Mouse (Mus musculus) forebrain, embryonic 13.5 days (tissue): ENCODE measurements around the gene Gm5941. TPM values are rescaled to one million over a fixed set of nuclear protein-coding genes. Genes with fewer than 3 reads are reported as not detected.
"Not testable (repeated sequence)": the region's sequence is repeated elsewhere in the genome, so short reads cannot be mapped to it uniquely, and the experiment has no call there.

Source experiments
- ATAC-seq: fragments of 200-750 bp; cut with Nextera tagmentation; 2 replicates; pipeline ENCODE4 v1.8.0; 2017
- H3K27ac ChIP-seq: fragments of 300-500 bp; sonication (generic); 2 replicates; pipeline ENCODE4 v1.5.1; 2015; ENCODE audit warnings: inconsistent platforms, mild to moderate bottlenecking, moderate library complexity
- H3K27me3 ChIP-seq: fragments of 300-500 bp; sonication (generic); 2 replicates; pipeline ENCODE4 v1.6.1; 2015; ENCODE audit warnings: mild to moderate bottlenecking, inconsistent platforms
- H3K36me3 ChIP-seq: fragments of 300-500 bp; sonication (generic); 2 replicates; pipeline ENCODE4 v1.6.1; 2015; ENCODE audit warnings: mild to moderate bottlenecking, inconsistent platforms; ENCODE audit not compliant: poor library complexity, severe bottlenecking
- H3K4me1 ChIP-seq: fragments of 300-500 bp; sonication (generic); 2 replicates; pipeline ENCODE4 v1.6.1; 2015; ENCODE audit warnings: inconsistent platforms
- H3K4me2 ChIP-seq: fragments of 300-500 bp; sonication (generic); 2 replicates; pipeline ENCODE4 v1.6.1; 2015; ENCODE audit warnings: inconsistent platforms, mild to moderate bottlenecking, moderate library complexity
- H3K4me3 ChIP-seq: fragments of 300-500 bp; sonication (generic); 2 replicates; pipeline ENCODE4 v1.5.1; 2015; ENCODE audit warnings: mild to moderate bottlenecking, inconsistent platforms
- H3K9ac ChIP-seq: fragments of 300-500 bp; sonication (generic); 2 replicates; pipeline ENCODE4 v1.6.1; 2015; ENCODE audit warnings: mild to moderate bottlenecking, inconsistent platforms
- H3K9me3 ChIP-seq: fragments of 300-500 bp; sonication (generic); replicated peaks from 2 replicates; pipeline ENCODE4 v1.6.1; 2016; ENCODE audit warnings: inconsistent platforms
- WGBS: fragments of 180-500 bp; shearing (Covaris S2); methylation state at CpG from one replicate; pipeline ENCODE4 v1.1.7; 2015; 5-methylcytosine and 5-hydroxymethylcytosine counted together
- polyA plus RNA-seq: library from polyadenylated mRNA; unstranded; fragments of >200 nt; fragmentation: Nextera tagmentation; extraction: Ambion mirVana; gene quantifications from 2 replicates; pipeline ENCODE4 v1.2.1, GENCODE M21; 2015

Gm5941 gene
- not detected in 2 replicates for polyA plus RNA-seq

DNA sequence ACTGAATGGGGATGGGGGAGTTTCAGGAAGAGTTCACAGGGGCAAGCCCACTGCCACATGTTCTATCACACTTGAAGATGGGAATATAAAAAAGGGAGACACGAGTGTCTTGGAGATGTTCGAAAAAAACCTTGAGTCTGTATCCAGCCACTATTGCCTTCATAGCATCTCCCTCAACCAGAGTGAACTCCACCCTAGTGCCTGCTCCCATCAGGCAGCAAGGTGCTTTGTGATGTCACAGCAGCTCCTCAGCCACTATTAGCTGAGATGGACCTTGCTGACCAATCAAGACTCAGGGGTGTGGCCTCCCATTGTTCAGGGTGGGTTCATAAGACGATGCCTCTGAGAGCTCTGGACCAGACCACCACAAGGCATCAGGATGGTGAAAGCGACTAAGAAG lies at the start of gene Gm5941:
Gene Gm5941, plus strand, starts transcription at position 301 of the 400 bp plus-strand sequence.
- WGBS, result 94% methylated on average over 4 of the region's 4 CpGs
- not testable (repeated sequence) for H3K4me2 ChIP-seq

GRCm38 (mm10) chrX:92460496-92460895 lies 29.3 kb upstream of the Gm5941 start:
- Histone ChIP-seq H3K9ac (no peak overlapping the region), H3K4me1 (no peaks in the 10 kb centered on the region), H3K27ac (no peak overlapping the region), H3K4me3 (no peak overlapping the region), H3K27me3 (no peaks in the 10 kb centered on the region), H3K4me2 (no peak overlapping the region), H3K9me3 (no peaks in the 10 kb centered on the region), H3K36me3 (no peaks in the 10 kb centered on the region)
- 36% methylated on average over 3 of the region's 3 CpGs for WGBS
- ATAC-seq, result no peak

More for the DNA sequence above, at the start of gene Gm5941:
- not testable (repeated sequence) for H3K4me3 ChIP-seq, H3K27me3 ChIP-seq, H3K4me1 ChIP-seq, H3K9me3 ChIP-seq, H3K9ac ChIP-seq, H3K36me3 ChIP-seq, H3K27ac ChIP-seq, ATAC-seq

GRCm38 (mm10) chrX:92464773-92465172 lies 25.0 kb upstream of the Gm5941 start:
- Histone ChIP-seq H3K27ac (no peak overlapping the region), H3K9ac (no peak overlapping the region), H3K4me2 (no peak overlapping the region), H3K4me3 (no peak overlapping the region), H3K4me1 (no peaks in the 10 kb centered on the region), H3K9me3 (no peaks in the 10 kb centered on the region), H3K27me3 (no peaks in the 10 kb centered on the region), H3K36me3 (no peaks in the 10 kb centered on the region)
- ATAC-seq, result no peak
- 58% methylated on average over 4 of the region's 4 CpGs for WGBS

GRCm38 (mm10) chrX:92498254-92498653 lies 8.5 kb downstream of the Gm5941 start:
- no peaks in the 10 kb centered on the region for H3K9me3 ChIP-seq
- no peak overlapping the region for H3K27ac ChIP-seq
- no peak overlapping the region for H3K9ac ChIP-seq
- H3K4me2 ChIP-seq, result no peak overlapping the region
- no peak for ATAC-seq
- 47% methylated on average over 1 of the region's 1 CpGs for WGBS
- no peak overlapping the region for H3K4me3 ChIP-seq
- no peaks in the 10 kb centered on the region for H3K27me3 ChIP-seq
- H3K36me3 ChIP-seq, result no peaks in the 10 kb centered on the region
- no peaks in the 10 kb centered on the region for H3K4me1 ChIP-seq

DNA sequence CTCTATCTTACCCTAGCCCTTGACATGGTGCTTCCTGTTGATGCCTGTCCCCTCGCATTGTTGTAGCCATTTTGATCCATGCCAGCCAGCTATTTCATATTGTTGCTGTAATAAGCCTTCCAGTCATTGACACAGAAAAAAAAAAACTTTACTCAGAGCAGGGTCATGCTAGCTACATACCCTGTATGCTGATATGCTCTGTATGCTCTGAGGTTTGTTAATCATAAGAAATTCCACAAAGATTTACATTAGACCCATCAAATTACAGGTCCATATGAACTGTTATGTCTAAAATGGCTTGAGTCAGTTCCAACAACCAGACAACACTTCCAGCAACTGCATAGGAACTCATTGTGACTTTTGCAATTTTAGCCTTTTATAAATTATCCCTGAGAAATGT lies 38.1 kb downstream of the Gm5941 start:
- no peaks in the 10 kb centered on the region for H3K4me1 ChIP-seq
- no peak overlapping the region for H3K27ac ChIP-seq
- H3K9ac ChIP-seq, result no peak overlapping the region
- no peak for ATAC-seq
- no peaks in the 10 kb centered on the region for H3K36me3 ChIP-seq
- H3K27me3 ChIP-seq, result no peaks in the 10 kb centered on the region
- H3K4me2 ChIP-seq, result no peak overlapping the region
- H3K9me3 ChIP-seq, result no peaks in the 10 kb centered on the region; the same call in 1 of the 2 replicates
- WGBS, result 81% methylated on average over 1 of the region's 1 CpGs
- no peak overlapping the region for H3K4me3 ChIP-seq

Other genes starting within 250 kb of the Gm5941 start
- gene Mageb18, start 109.6 kb downstream of the Gm5941 start, polyA plus RNA-seq, result not detected in 2 replicates